Mouse (Mus musculus) liver, adult 2 months (tissue): ENCODE measurements around the gene Alkbh5.

Experiments
- CTCF ChIP-seq: fragments of 200-500 bp; IDR thresholded peaks from 2 replicates; pipeline ENCODE4 v1.5.1; 2011; ENCODE audit warnings: low read depth, low read length, control low read depth
- POLR2A ChIP-seq: fragments of 200-500 bp; IDR thresholded peaks from 2 replicates; pipeline ENCODE4 v1.6.1; 2011; ENCODE audit warnings: low read length, control low read depth; ENCODE audit not compliant: insufficient read depth; ENCODE audit errors: extremely low read depth

GRCm38 (mm10) chr11:60535676-60536075, 505 bp upstream of the Alkbh5 start:
- no peak for TF ChIP-seq POLR2A
- TF ChIP-seq CTCF: no peak
